Mouse (Mus musculus) lung, adult 2 months (tissue): ENCODE measurements around the gene Olfr1381.

ENCODE experiments used
- CTCF ChIP-seq: fragments of 200-500 bp; IDR thresholded peaks from 2 replicates; pipeline ENCODE4 v1.5.1; 2011; ENCODE audit warnings: mild to moderate bottlenecking, low read length, control low read depth; ENCODE audit not compliant: insufficient read depth
- POLR2A ChIP-seq: fragments of 200-500 bp; IDR thresholded peaks from 2 replicates; pipeline ENCODE4 v1.6.1; 2011; ENCODE audit warnings: low read depth, mild to moderate bottlenecking, control low read depth, low read length, borderline replicate concordance; ENCODE audit errors: extremely low read depth

DNA sequence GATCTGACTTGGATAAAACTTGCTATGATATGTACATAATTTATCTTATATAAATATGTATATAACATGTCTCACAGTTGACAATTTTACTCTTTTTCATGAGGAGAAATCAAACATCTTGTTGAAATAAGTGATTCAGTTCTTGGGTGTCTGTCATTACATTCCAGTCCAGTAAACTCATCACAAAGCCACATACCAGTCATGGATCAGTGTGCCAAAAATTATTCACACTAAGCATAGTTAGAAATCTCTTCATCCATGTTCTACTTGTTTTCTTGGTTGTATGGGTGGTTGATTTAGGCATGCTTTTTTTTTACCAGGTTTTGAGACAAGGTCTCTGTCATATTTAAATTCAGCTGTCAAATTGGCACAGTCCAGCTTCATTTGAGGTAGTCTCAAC is 10.5 kb upstream of the Olfr1381 start:
- no peak for TF ChIP-seq CTCF
- TF ChIP-seq POLR2A: no peak
